Mouse (Mus musculus): ENCODE measurements around the gene Gm20425. TPM values are rescaled to one million over a fixed set of nuclear protein-coding genes. Genes with fewer than 3 reads are reported as not detected.

Gene Gm20425
- 10 to 100 TPM; 11.5 TPM for total RNA-seq (2021)
- long read RNA-seq, result 0 reads

- peak; percentile 47 to 77 for DNase-seq (ENCODE audit: low spot score in 2 of 2)
Observed at GRCm38 (mm10) chr9:103230151-103230951, at the start of gene Gm20425, which contains the start of gene Trf. Gm20425 (minus strand) TSS chr9:103230307. Trf (minus strand) TSS chr9:103230444.

DNA sequence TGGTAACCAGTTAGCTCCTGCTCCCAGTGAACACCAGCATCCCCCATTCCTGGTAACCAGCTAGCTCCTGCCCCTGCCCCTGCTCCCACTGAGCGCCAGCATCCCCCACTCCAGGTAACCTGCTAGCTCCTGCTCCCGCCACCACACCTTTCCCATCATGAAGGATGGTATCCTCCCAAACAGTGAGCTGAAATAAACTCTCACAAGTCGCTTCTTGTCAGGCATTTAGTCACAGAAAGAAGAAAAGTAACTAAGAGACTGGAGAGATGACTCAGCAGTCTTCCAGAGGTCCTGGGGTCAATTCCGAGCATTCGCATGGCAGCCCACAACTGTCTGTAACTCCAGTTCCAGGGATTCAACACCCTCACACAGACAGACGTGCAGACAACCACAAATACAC is 46.8 kb upstream of the Gm20425 start:
- DNase-seq (ENCODE audit: low spot score in 2 of 2), result no peak

DNA sequence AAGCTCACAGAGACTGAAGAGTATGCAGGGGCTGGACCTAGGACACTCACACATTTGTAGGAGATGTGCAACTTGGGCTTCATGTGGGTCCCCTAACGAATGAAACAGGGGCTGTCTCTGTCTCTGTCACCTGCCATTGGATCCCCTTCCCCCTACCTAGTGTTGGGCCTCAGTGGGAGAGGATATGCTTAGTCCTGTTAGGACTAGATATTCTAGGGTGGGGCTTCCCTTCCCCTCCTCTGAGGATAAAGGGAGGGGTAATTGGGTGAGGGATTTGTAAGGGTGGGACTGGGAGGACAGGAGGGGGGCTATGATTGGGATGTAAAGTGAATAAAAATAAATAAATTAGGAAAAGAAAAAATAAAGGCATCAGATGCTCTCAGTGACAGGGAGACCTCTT is 45.6 kb upstream of the Gm20425 start:
- DNase-seq (ENCODE audit: low spot score in 2 of 2), result no peak

DNA sequence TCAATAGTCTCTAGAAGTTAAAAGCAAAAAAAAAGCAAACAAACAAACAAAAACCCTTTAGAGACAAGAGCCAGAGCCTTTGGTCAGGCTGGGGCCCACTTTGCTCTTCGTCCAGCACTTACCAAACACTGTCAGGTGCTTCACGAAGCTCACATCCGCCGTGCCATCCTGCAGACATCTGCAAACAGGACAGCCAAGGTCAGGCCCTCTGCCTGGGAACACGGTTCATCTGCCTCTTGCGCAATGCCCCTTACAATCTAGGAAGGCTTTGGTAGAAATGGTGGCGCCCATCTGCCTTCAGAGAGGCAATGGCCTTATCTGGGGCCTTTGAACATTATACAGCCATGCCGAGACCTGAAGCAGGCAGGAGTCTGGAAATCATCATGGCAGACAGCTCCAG is 44.7 kb upstream of the Gm20425 start:
- no peak for DNase-seq (ENCODE audit: low spot score in 2 of 2)

DNA sequence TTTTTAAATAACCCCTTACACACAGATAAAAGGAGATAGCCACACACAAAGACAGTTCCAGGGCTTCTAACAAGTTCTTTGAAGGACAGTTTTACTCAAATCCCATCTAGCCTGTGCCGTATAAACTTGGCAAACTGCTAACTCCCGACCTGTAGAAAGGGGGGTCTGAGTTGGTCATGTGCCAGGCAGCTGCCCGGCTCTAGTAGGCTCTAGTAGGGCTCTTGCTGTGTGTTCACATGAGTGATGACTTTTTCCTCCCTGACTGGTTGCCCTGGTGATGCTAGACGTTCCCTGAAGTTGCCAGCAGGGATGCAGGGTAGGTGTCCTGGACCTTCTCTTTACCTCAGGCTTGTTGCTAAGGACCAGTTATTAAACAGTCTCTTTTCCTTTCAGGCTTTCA is 41.0 kb upstream of the Gm20425 start:
- DNase-seq (ENCODE audit: low spot score in 2 of 2), result no peak

DNA sequence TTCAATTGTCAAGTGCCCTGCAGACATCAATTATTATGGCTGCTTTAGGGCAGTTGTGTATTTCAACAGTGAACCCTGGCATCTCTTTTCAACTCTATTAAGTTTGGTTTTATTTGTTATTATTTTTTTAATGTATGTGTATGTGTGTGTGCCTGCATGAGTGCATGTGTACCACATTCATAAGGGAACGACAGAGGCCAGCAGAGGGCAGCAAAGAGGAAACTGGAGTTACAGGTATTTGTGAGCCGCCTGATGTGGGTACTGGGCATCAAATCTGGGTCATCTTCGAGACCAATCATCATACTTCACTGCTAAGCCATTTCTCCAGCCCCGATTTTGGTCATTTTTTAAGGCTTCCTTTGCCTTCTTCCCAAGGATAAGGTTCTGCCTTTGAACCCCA is 35.7 kb upstream of the Gm20425 start:
- no peak for DNase-seq (ENCODE audit: low spot score in 2 of 2)

GRCm38 (mm10) chr9:103252906-103253305 is 22.8 kb upstream of the Gm20425 start:
- no peak for DNase-seq (ENCODE audit: low spot score in 2 of 2)

DNA sequence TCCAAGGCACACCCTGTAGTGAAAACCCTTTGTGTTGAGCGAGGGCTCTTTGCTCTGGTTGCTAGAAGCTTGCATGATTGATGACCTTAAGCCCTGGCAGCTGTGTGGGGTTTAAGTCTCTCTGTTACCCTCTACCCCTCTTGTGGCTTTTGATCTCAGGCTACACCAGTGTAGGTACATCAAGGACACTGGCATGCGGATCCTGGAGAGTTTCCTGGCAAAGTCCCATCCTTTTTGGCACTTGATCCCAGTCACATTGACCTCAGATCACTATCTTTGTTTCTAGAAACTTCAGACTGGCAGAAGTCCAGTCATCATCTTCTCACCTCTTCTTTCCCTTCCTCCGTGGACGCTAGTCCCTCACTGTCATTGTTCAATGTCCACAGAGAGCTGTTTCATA is 18.5 kb upstream of the Gm20425 start:
- no peak for DNase-seq (ENCODE audit: low spot score in 2 of 2)

GRCm38 (mm10) chr9:103246526-103247168 is 16.5 kb upstream of the Gm20425 start:
- DNase-seq (ENCODE audit: low spot score in 2 of 2), result no peak

DNA sequence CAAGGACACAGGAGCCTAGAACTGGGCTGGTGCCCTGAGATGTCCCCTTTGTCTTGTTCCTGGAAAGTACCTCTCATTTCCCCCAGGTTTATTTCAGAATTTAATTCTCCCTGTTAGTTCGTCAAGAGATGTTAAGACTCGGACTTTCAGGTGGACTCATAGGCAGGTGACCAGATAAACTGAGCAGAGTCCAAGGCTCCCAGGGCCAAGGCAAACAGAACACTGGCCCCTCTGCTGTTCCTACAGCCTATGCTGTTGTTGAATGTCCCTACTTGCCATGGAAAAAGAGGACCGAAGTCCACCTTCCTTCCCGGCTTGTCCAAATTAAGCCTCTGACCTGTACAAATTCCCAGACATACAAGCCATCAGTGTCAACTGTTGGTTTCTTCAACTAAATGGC is 13.5 kb upstream of the Gm20425 start:
- no peak for DNase-seq (ENCODE audit: low spot score in 2 of 2)

- DNase-seq (ENCODE audit: low spot score in 2 of 2), result no peak
Observed at GRCm38 (mm10) chr9:103241206-103241605, 11.1 kb upstream of the Gm20425 start.

DNA sequence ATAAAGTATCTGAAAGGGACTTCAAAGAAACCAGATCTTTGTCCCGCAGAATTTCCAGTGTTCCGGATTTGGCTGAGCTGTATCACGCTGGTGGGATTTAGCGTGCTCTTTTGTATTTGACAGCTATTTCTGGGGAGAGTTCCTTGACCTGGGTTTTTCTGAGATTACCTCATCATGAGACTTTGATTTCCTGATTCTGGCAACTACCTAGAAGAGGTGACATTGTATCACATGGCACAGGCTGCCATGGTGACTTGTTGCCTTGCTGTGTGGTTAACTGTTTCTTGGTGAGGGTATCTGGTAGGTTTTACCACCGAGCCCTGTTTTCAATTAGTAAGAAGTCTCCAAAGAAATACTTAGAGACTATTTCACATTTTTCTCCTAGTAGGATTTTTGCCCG is 9.4 kb upstream of the Gm20425 start:
- DNase-seq (ENCODE audit: low spot score in 2 of 2), result no peak

DNA sequence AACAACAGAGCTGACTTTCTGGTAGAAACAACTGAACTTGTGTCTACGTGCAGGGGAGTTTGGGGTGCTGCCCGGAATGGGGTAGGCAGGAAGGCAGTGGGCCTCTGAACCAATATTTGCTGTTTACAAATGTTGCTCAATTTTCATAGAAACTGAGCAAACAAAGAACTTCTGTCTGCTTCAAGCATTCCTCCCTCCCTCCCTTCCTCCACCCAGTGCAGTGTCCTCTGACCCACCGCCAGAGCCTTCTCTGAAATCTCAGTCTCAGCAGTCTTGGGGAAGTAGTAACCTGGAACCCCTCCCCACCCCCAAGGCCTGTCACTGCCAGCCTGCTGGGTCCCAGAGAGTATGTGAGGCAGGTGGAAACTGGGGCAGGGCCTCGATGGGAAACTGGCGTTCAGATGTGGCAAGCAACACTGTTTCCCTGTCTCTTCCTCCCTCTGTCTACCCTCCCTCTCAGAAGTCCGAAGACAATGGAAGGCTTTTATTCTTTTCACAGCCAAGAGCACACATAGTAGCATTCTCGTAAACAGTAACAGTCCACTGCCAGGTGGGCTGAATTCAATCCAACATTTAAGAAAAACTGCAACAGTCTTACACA is 4.6 kb upstream of the Gm20425 start:
- peak in 1 of 2 experiments; percentile 38 for DNase-seq (ENCODE audit: low spot score in 2 of 2)

GRCm38 (mm10) chr9:103234059-103234458 is 4.0 kb upstream of the Gm20425 start:
- DNase-seq (ENCODE audit: low spot score in 2 of 2), result no peak

GRCm38 (mm10) chr9:103233006-103233395 is 2.9 kb upstream of the Gm20425 start:
- no peak for DNase-seq (ENCODE audit: low spot score in 2 of 2)

GRCm38 (mm10) chr9:103232232-103233005 is 2.3 kb upstream of the Gm20425 start:
- no peak for DNase-seq (ENCODE audit: low spot score in 2 of 2)

DNA sequence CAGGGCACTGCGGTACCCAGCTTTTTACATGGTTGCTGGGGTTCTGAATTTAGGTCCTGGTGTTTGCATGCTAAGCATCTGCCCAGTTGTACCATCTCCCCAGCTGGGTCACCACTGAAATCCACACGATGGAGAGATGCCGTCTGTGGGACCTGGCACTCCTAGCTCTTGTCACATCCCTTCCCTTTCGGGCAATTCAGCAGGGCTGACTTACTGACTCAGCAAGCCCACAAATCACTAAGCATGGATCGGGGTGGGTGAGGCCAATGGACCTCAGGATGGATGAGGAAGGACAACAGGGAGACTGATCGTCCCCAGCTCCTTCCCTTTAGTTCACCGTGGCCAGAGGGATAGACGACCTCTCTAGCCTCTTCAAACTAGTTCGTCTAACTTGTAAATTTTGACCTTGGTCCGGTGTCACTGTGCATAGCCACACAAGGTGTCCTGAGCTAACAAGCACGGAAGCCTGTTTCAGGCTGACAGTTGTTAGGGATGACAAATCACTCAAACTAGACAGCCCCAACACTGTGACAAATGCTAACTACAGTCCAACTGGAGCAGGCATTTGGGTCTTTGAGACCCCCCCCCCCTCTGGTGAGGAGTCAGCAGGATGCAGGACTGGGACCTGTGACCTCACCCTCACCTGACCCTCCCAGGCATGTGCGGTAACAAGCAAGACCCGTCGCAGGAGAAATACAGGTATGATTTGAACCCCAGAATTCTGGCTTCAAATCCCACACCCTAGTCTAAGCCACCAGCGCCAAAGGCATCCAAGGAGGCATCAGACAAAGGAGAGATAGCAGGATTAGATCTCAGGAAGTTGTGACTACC is 855 bp downstream of the Gm20425 start:
- DNase-seq (ENCODE audit: low spot score in 2 of 2), result no peak

DNA sequence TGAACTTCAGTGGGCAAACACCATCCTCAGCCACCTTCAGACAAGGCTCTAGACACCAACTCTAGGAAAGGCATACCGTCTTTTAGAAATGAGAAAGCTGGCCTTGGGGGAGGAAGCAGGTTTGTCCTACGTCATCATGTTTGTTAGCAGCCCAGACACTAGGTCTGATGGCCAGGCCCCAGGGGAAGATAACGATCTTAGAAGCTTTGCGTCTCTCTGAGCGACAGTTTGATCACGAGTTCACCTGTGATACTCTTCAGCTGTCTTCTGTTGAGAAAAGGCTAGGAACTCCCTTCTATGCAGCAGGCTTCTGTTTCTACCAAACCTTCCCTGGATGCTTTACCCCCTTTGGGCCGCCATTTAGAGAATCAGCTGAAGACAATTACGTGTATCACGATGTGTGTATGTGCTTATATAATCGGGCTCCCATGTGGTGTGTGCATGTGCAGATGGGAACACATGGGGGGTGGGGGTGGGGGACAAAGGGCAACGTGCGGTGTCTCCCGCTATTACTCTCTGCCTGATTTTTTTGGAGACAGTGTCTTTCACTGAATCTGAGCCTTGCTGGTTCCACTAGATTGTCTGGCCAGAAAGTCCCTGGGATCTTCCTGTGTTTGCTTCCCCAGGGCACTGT is 1.6 kb downstream of the Gm20425 start:
- no peak for DNase-seq (ENCODE audit: low spot score in 2 of 2)

GRCm38 (mm10) chr9:103227760-103228159 is 2.3 kb downstream of the Gm20425 start:
- no peak for DNase-seq (ENCODE audit: low spot score in 2 of 2)

GRCm38 (mm10) chr9:103226806-103227205 is 3.3 kb downstream of the Gm20425 start:
- DNase-seq (ENCODE audit: low spot score in 2 of 2), result no peak

Data from layer of hippocampus, adult 18-20 months (tissue).